Mouse (Mus musculus) stomach, embryonic 14.5 days (tissue): ENCODE data around the gene Grhl1. TPM values are rescaled to one million over a fixed set of nuclear protein-coding genes. Genes with fewer than 3 reads are reported as not detected.
A peak's percentile ranks its signal among the peaks of the same experiment; 100 is the strongest.

ENCODE experiments used
- ATAC-seq: fragments of 200-750 bp; cut with Nextera tagmentation; 2 replicates; pipeline ENCODE4 v1.8.0; 2017; ENCODE audit warnings: low read depth, moderate TSS enrichment; ENCODE audit not compliant: insufficient number of reproducible peaks, insufficient read depth, low FRiP score
- H3K27ac ChIP-seq: fragments of 300-500 bp; sonication (generic); 2 replicates; pipeline ENCODE4 v1.5.1; 2014; ENCODE audit warnings: mild to moderate bottlenecking, low read length, moderate library complexity, mixed read lengths
- H3K27me3 ChIP-seq: fragments of 300-500 bp; sonication (generic); 2 replicates; pipeline ENCODE4 v1.6.1; 2014; ENCODE audit warnings: low read length, control low read depth, mixed read lengths; ENCODE audit not compliant: control insufficient read depth, insufficient read depth
- H3K36me3 ChIP-seq: fragments of 300-500 bp; sonication (generic); 2 replicates; pipeline ENCODE4 v1.6.1; 2014; ENCODE audit warnings: mild to moderate bottlenecking, control low read depth, low read length, moderate library complexity, mixed read lengths; ENCODE audit not compliant: control insufficient read depth, insufficient read depth
- H3K4me1 ChIP-seq: fragments of 300-500 bp; sonication (generic); 2 replicates; pipeline ENCODE4 v1.6.1; 2014; ENCODE audit warnings: low read length, control low read depth, mixed read lengths; ENCODE audit not compliant: control insufficient read depth, insufficient read depth
- H3K4me2 ChIP-seq: fragments of 300-500 bp; sonication (generic); replicated peaks from 2 replicates; pipeline ENCODE4 v1.6.1; 2014; ENCODE audit warnings: low read depth, low read length, control low read depth
- H3K4me3 ChIP-seq: fragments of 300-500 bp; sonication (generic); 2 replicates; pipeline ENCODE4 v1.5.1; 2014; ENCODE audit warnings: low read depth, low read length, control low read depth
- H3K9ac ChIP-seq: fragments of 300-500 bp; sonication (generic); replicated peaks from 2 replicates; pipeline ENCODE4 v1.6.1; 2014; ENCODE audit warnings: low read depth, mild to moderate bottlenecking, control low read depth, low read length, moderate library complexity, mixed read lengths
- H3K9me3 ChIP-seq: fragments of 300-500 bp; sonication (generic); 2 replicates; pipeline ENCODE4 v1.6.1; 2016; ENCODE audit warnings: low read depth, low read length, control low read depth; ENCODE audit not compliant: control insufficient read depth
- WGBS: fragments of 180-500 bp; shearing (Covaris S2); extraction: QIAGEN DNeasy Blood & Tissue Kit; methylation state at CpG from one replicate; pipeline ENCODE4 v1.1.7; 2014; 5-methylcytosine and 5-hydroxymethylcytosine counted together
- polyA plus RNA-seq: library from polyadenylated mRNA; unstranded; fragments of >200 nt; fragmentation: Nextera tagmentation; extraction: Ambion mirVana; gene quantifications from 2 replicates; pipeline ENCODE4 v1.2.1, GENCODE M21; 2014

Grhl1 gene
- polyA plus RNA-seq, 1 experiment from 2014 or later = 2.6 TPM

GRCm38 (mm10) chr12:24597376-24597775, 25.3 kb downstream of the Grhl1 start:
- WGBS = 58% methylated on average over 6 of the region's 6 CpGs
- Histone ChIP-seq H3K36me3 (no peaks in the 10 kb centered on the region), H3K27me3 (no peaks in the 10 kb centered on the region), H3K9me3 (no peaks in the 10 kb centered on the region), H3K27ac (no peak overlapping the region), H3K9ac (no peak overlapping the region), H3K4me1 (peaks cover 9% of the 10 kb centered on the region; the same call in 1 of the 2 replicates), H3K4me3 (no peak overlapping the region), H3K4me2 (no peak overlapping the region)
- ATAC-seq = no peak

GRCm38 (mm10) chr12:24599366-24599895, 27.3 kb downstream of the Grhl1 start:
- 64% methylated on average over 8 of the region's 8 CpGs for whole genome bisulfite sequencing
- peaks cover 3% of the 10 kb centered on the region; the same call in 1 of the 2 replicates for H3K4me1 ChIP-seq
- H3K27me3 ChIP-seq = no peaks in the 10 kb centered on the region
- H3K4me2 ChIP-seq = no peak overlapping the region
- no peak for ATAC-seq
- H3K27ac ChIP-seq = no peak overlapping the region
- H3K9me3 ChIP-seq = no peaks in the 10 kb centered on the region
- no peak overlapping the region for H3K9ac ChIP-seq
- H3K4me3 ChIP-seq = no peak overlapping the region
- H3K36me3 ChIP-seq = no peaks in the 10 kb centered on the region

- ATAC-seq = no peak
- H3K27ac ChIP-seq = no peak overlapping the region
- H3K36me3 ChIP-seq = no peaks in the 10 kb centered on the region
- no peak overlapping the region for H3K9ac ChIP-seq
- 75% methylated on average over 7 of the region's 7 CpGs for WGBS
- H3K4me3 ChIP-seq = no peak overlapping the region
- peaks cover 3% of the 10 kb centered on the region; the same call in 1 of the 2 replicates for H3K4me1 ChIP-seq
- no peak overlapping the region for H3K4me2 ChIP-seq
- no peaks in the 10 kb centered on the region for H3K9me3 ChIP-seq
- no peaks in the 10 kb centered on the region for H3K27me3 ChIP-seq
Observed at GRCm38 (mm10) chr12:24600074-24600473, 28.0 kb downstream of the Grhl1 start.

GRCm38 (mm10) chr12:24600806-24601205, 28.7 kb downstream of the Grhl1 start:
- peak; percentile 76 for ATAC-seq
- 7% methylated on average over 9 of the region's 9 CpGs for WGBS
- H3K27me3 ChIP-seq = no peaks in the 10 kb centered on the region

GRCm38 (mm10) chr12:24603266-24603665, 31.2 kb downstream of the Grhl1 start:
- no peak overlapping the region for H3K4me3 ChIP-seq
- no peaks in the 10 kb centered on the region for H3K9me3 ChIP-seq
- H3K9ac ChIP-seq = no peak overlapping the region
- no peaks in the 10 kb centered on the region for H3K27me3 ChIP-seq
- WGBS = 40% methylated on average over 2 of the region's 2 CpGs
- H3K4me2 ChIP-seq = no peak overlapping the region
- peaks cover 3% of the 10 kb centered on the region; the same call in 1 of the 2 replicates for H3K4me1 ChIP-seq
- no peak overlapping the region for H3K27ac ChIP-seq
- H3K36me3 ChIP-seq = no peaks in the 10 kb centered on the region
- ATAC-seq = 0 out of 2 replicates have a peak, but pooled peaks have one; percentile 14

More at GRCm38 (mm10) chr12:24600806-24601205, 28.7 kb downstream of the Grhl1 start:
- H3K27ac ChIP-seq = no peak overlapping the region
- no peaks in the 10 kb centered on the region for H3K9me3 ChIP-seq
- no peak overlapping the region for H3K4me2 ChIP-seq
- peaks cover 3% of the 10 kb centered on the region; the same call in 1 of the 2 replicates for H3K4me1 ChIP-seq
- H3K9ac ChIP-seq = no peak overlapping the region
- H3K4me3 ChIP-seq = no peak overlapping the region
- no peaks in the 10 kb centered on the region for H3K36me3 ChIP-seq

GRCm38 (mm10) chr12:24606166-24606565, 34.1 kb downstream of the Grhl1 start:
- no peak overlapping the region for H3K4me3 ChIP-seq

GRCm38 (mm10) chr12:24612591-24612990, 40.5 kb downstream of the Grhl1 start:
- 66% methylated on average over 6 of the region's 6 CpGs for WGBS
- Histone ChIP-seq H3K4me2 (no peak overlapping the region), H3K36me3 (no peaks in the 10 kb centered on the region), H3K27ac (no peak overlapping the region), H3K27me3 (no peaks in the 10 kb centered on the region), H3K9me3 (no peaks in the 10 kb centered on the region), H3K4me3 (no peak overlapping the region), H3K4me1 (0 out of 2 replicates have a peak, but pooled peaks cover 5% of the 10 kb centered on the region), H3K9ac (no peak overlapping the region)
- ATAC-seq = no peak

More at GRCm38 (mm10) chr12:24606166-24606565, 34.1 kb downstream of the Grhl1 start:
- Histone ChIP-seq H3K27me3 (no peaks in the 10 kb centered on the region), H3K36me3 (no peaks in the 10 kb centered on the region), H3K9me3 (no peaks in the 10 kb centered on the region), H3K9ac (no peak overlapping the region), H3K4me2 (no peak overlapping the region), H3K4me1 (no peaks in the 10 kb centered on the region), H3K27ac (no peak overlapping the region)
- WGBS = 76% methylated on average over 10 of the region's 10 CpGs
- ATAC-seq = no peak

GRCm38 (mm10) chr12:24614452-24615075, 42.5 kb downstream of the Grhl1 start:
- H3K9ac ChIP-seq = no peak overlapping the region
- H3K4me1 ChIP-seq = 0 out of 2 replicates have a peak, but pooled peaks cover 5% of the 10 kb centered on the region
- H3K4me2 ChIP-seq = no peak overlapping the region
- H3K36me3 ChIP-seq = no peaks in the 10 kb centered on the region
- no peak overlapping the region for H3K4me3 ChIP-seq
- H3K27me3 ChIP-seq = no peaks in the 10 kb centered on the region
- H3K27ac ChIP-seq = no peak overlapping the region
- peak; percentile 87 for ATAC-seq
- 68% methylated on average over 17 of the region's 17 CpGs for WGBS
- H3K9me3 ChIP-seq = no peaks in the 10 kb centered on the region
